Mouse (Mus musculus) G1E (cell line): ENCODE data around the gene Prune1.

Experiments
- CTCF ChIP-seq: IDR thresholded peaks from 2 replicates; pipeline ENCODE4 v1.5.1; 2012; ENCODE audit warnings: low read depth, low read length, inconsistent platforms, mixed read lengths
- GATA1 ChIP-seq: IDR thresholded peaks from 2 replicates; pipeline ENCODE4 v1.6.1; 2012; ENCODE audit warnings: borderline replicate concordance, low read length, inconsistent platforms, mixed read lengths
- TAL1 ChIP-seq: conservative IDR thresholded peaks from 2 replicates; pipeline ENCODE4 v1.6.1; 2012; ENCODE audit warnings: low read depth, low read length, inconsistent platforms, mixed read lengths

GRCm38 (mm10) chr3:95208286-95208685, 73.6 kb downstream of the Prune1 start:
- TF ChIP-seq CTCF (no peak), GATA1 (no peak), TAL1 (no peak)
